Mouse (Mus musculus) lung, postnatal 0 days (tissue): ENCODE measurements at regions not wholly inside any gene's neighbourhood (a gene's known extent, or its start where the extent isn't known, plus 50 kb on each side); places are given as distances from the start of the nearest gene placed in this dataset.
A peak's percentile ranks its signal among the peaks of the same experiment; 100 is the strongest.

Experiments used
- ATAC-seq: fragments of 200-750 bp; cut with Nextera tagmentation; 2 replicates; pipeline ENCODE4 v1.8.0; 2017; ENCODE audit warnings: moderate library complexity
- DNase-seq: peaks from one replicate; pipeline ENCODE4 v3.0.0-alpha.2; 2016; ENCODE audit warnings: low spot score
- H3K27ac ChIP-seq: fragments of 300-500 bp; sonication (generic); 2 replicates; pipeline ENCODE4 v1.5.1; 2014; ENCODE audit warnings: antibody characterized with exemption, mild to moderate bottlenecking, low read length, mixed read lengths
- H3K27me3 ChIP-seq: fragments of 300-500 bp; sonication (generic); replicated peaks from 2 replicates; pipeline ENCODE4 v1.6.1; 2014; ENCODE audit warnings: low read length, mixed read lengths; ENCODE audit not compliant: insufficient read depth
- H3K36me3 ChIP-seq: fragments of 300-500 bp; sonication (generic); 2 replicates; pipeline ENCODE4 v1.6.1; 2014; ENCODE audit warnings: low read length, mixed read lengths; ENCODE audit not compliant: insufficient read depth
- H3K4me1 ChIP-seq: fragments of 300-500 bp; sonication (generic); 2 replicates; pipeline ENCODE4 v1.6.1; 2014; ENCODE audit warnings: antibody characterized with exemption, low read depth, low read length, mixed read lengths; ENCODE audit not compliant: insufficient read depth
- H3K4me2 ChIP-seq: fragments of 300-500 bp; sonication (generic); replicated peaks from 2 replicates; pipeline ENCODE4 v1.6.1; 2014; ENCODE audit warnings: low read depth, mild to moderate bottlenecking, low read length, moderate library complexity, mixed read lengths
- H3K4me3 ChIP-seq: fragments of 300-500 bp; sonication (generic); 2 replicates; pipeline ENCODE4 v1.5.1; 2014; ENCODE audit warnings: low read depth, low read length
- H3K9ac ChIP-seq: fragments of 300-500 bp; sonication (generic); replicated peaks from 2 replicates; pipeline ENCODE4 v1.6.1; 2014; ENCODE audit warnings: low read depth, mild to moderate bottlenecking
- H3K9me3 ChIP-seq: fragments of 300-500 bp; sonication (generic); 2 replicates; pipeline ENCODE4 v1.6.1; 2016; ENCODE audit warnings: low read length, mixed read lengths
- CTCF ChIP-seq: IDR thresholded peaks from 2 replicates; pipeline ENCODE4 v1.5.1; 2016; ENCODE audit warnings: antibody characterized with exemption, mild to moderate bottlenecking
- EP300 ChIP-seq: IDR thresholded peaks from 2 replicates; pipeline ENCODE4 v1.6.1; 2016; ENCODE audit warnings: antibody characterized with exemption, mild to moderate bottlenecking, control low read depth
- WGBS: fragments of 180-500 bp; shearing (Covaris S2); extraction: QIAGEN DNeasy Blood & Tissue Kit; methylation state at CpG from one replicate; pipeline ENCODE4 v1.1.7; 2014; 5-methylcytosine and 5-hydroxymethylcytosine counted together

GRCm38 (mm10) chr4:74981491-74981890 lies 296.6 kb downstream of the Dmac1 start:
- DNase-seq: no peak
- Histone ChIP-seq H3K4me1 (no peaks in the 10 kb centered on the region), H3K9ac (no peak overlapping the region), H3K9me3 (no peaks in the 10 kb centered on the region), H3K27me3 (no peaks in the 10 kb centered on the region), H3K4me2 (no peak overlapping the region), H3K4me3 (no peak overlapping the region), H3K36me3 (no peaks in the 10 kb centered on the region), H3K27ac (no peak overlapping the region)
- WGBS: 41% methylated on average over 3 of the region's 3 CpGs
- TF ChIP-seq EP300 (no peak), CTCF (no peak)
- ATAC-seq: no peak

GRCm38 (mm10) chr4:74972143-74972542 lies 306.0 kb downstream of the Dmac1 start:
- H3K4me2 ChIP-seq: no peak overlapping the region
- no peak for ATAC-seq
- no peaks in the 10 kb centered on the region for H3K9me3 ChIP-seq
- no peak overlapping the region for H3K4me3 ChIP-seq
- H3K36me3 ChIP-seq: no peaks in the 10 kb centered on the region
- 78% methylated on average over 1 of the region's 1 CpGs for WGBS
- no peak overlapping the region for H3K9ac ChIP-seq
- DNase-seq: no peak
- no peak overlapping the region for H3K27ac ChIP-seq
- H3K4me1 ChIP-seq: no peaks in the 10 kb centered on the region
- TF ChIP-seq EP300 (no peak), CTCF (0 out of 2 replicates have a peak, but pooled peaks have one; percentile 11)
- H3K27me3 ChIP-seq: no peaks in the 10 kb centered on the region
